Mouse (Mus musculus) cortical plate, adult 2 months (tissue): ENCODE results near the gene Prkcd. TPM values are rescaled to one million over a fixed set of nuclear protein-coding genes. Genes with fewer than 3 reads are reported as not detected.

Experiments
- H3K27ac ChIP-seq: fragments of 200-500 bp; 2 replicates; pipeline ENCODE4 v1.5.1; 2012; ENCODE audit warnings: low read length, control low read depth, inconsistent platforms; ENCODE audit not compliant: insufficient read depth
- H3K4me1 ChIP-seq: fragments of 200-500 bp; 2 replicates; pipeline ENCODE4 v1.6.1; 2011; ENCODE audit warnings: low read length; ENCODE audit not compliant: control insufficient read depth, insufficient read depth
- H3K4me3 ChIP-seq: fragments of 200-500 bp; 2 replicates; pipeline ENCODE4 v1.5.1; 2011; ENCODE audit warnings: mild to moderate bottlenecking, low read length, control low read depth; ENCODE audit not compliant: insufficient read depth
- CTCF ChIP-seq: fragments of 200-500 bp; IDR thresholded peaks from 2 replicates; pipeline ENCODE4 v1.5.1; 2011; ENCODE audit warnings: mild to moderate bottlenecking, control low read depth, low read length; ENCODE audit not compliant: insufficient read depth; ENCODE audit errors: extremely low read depth
- POLR2A ChIP-seq: fragments of 200-500 bp; IDR thresholded peaks from 2 replicates; pipeline ENCODE4 v1.6.1; 2011; ENCODE audit warnings: mild to moderate bottlenecking, low read length, control low read depth; ENCODE audit not compliant: insufficient read depth; ENCODE audit errors: extremely low read depth
- polyA plus RNA-seq: library from polyadenylated mRNA; depleted of rRNA; stranded (reverse); fragments of >200 nt; gene quantifications from 2 replicates; pipeline ENCODE4 v1.2.3, GENCODE M21; 2012

Gene Prkcd
- polyA plus RNA-seq, 1 experiment = 17.7 TPM

DNA sequence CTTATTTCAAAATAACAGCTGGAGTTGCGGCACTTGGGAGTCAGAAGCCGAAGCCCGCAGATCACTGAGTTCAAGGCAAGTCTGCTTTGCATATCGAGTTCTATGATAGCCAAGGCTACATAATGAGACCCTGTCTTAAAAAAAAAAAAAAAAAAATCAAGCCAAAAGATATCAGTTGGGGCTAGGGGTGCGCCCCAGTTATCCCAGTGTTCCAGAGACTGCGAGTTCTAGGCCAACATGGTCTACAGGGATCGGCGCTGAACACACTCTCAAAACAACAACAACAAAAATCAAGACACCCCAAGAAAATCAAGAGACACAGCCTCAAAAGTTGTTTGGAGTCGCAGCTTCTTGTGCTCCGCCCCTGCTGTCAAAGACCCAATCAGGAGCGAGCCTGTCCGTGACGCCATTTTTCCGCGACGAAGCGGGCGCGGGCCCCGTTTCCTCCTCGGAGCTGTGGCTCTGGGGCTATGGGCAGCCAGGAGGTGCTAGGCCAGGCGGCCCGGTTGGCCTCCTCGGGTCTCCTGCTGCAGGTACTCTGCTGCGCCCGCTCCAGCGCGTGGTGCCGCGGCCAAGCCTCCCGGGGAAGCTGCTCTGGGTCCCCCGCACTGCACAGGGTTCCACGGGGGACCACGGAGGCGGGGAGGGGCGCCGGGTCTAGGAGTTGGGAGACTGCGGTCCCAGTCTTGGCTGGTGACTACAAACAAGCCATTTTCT, 28.1 kb upstream of the Prkcd start, which contains the start of gene Rft1:
TSS of gene Rft1 (plus strand) at position 418 of the 717 bp plus-strand sequence.
- Histone ChIP-seq H3K4me1 (no peaks in the 10 kb centered on the region), H3K27ac (no peak within 1 kb of the TSS; the same call in 1 of the 2 replicates), H3K4me3 (peak within 1 kb of the TSS; percentile 59)
- TF ChIP-seq POLR2A (peak; percentile 88), CTCF (no peak)

DNA sequence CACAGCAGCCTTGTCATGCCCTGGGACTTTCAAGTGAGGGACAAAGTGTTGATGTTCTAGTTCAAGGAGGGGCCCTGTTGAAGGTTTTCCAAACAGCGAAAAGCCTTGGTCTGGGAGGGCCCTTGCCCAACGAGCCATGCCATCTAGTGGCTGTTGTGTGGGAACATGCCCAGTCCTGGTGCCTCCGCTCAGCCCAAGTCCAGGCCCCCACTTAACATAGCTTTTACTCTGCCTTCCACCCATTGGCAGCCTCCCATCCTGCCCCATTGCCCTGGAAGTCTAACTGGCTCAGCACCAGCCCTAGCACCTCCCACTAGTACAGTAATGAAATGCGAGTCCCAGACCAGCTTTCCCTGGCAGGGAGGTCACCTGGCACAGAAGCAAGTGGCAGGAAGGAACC, 25.0 kb upstream of the Prkcd start:
- Histone ChIP-seq H3K27ac (no peak overlapping the region), H3K4me3 (no peak overlapping the region), H3K4me1 (no peaks in the 10 kb centered on the region)
- no peak for TF ChIP-seq POLR2A
- TF ChIP-seq CTCF = peak; percentile 40; the same call in 1 of the 2 replicates

DNA sequence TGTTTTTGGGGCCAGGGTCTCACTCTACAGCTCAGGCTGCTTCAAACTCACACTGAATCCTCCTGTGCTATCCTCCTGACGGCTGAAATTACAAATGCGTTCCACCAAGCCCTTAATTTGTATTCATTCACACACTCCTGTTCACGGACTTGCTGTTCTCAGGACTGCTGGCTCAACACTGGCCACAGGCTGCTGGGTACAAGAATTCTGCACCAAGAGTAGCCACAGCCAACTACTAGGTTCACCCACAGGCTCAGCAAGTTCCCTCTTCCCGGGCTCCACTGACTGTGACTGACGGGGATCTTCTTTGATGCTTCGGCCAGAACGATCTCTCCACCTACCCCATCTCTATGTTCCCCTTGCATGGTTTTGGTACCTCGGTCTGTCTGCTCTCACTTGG, 23.7 kb upstream of the Prkcd start:
- no peak overlapping the region for H3K27ac ChIP-seq
- H3K4me3 ChIP-seq = no peak overlapping the region
- TF ChIP-seq CTCF = no peak
- TF ChIP-seq POLR2A = no peak

DNA sequence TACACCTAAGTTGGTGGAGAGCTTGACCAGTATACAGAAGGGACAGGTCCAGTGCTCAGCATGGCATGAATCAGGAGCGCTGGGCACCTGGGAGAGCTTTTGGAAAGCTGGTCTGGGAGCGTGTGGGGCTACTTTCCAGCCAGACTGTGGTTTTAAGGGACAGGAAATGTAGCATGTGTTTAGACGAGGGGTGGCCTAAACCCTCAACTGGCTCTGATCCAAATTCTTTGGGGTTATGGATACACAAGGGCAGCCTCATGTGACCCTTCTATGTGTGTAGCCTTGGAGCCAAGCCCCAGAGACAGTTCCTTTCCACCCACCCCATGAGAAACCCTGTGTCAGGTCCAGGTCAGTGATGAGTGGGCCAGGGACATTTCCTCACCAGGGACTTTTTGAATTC, 22.5 kb upstream of the Prkcd start:
- TF ChIP-seq POLR2A (no peak), CTCF (no peak)
- Histone ChIP-seq H3K27ac (no peak overlapping the region), H3K4me1 (no peaks in the 10 kb centered on the region), H3K4me3 (no peak overlapping the region)

More for the DNA sequence above, 23.7 kb upstream of the Prkcd start:
- H3K4me1 ChIP-seq = no peaks in the 10 kb centered on the region

DNA sequence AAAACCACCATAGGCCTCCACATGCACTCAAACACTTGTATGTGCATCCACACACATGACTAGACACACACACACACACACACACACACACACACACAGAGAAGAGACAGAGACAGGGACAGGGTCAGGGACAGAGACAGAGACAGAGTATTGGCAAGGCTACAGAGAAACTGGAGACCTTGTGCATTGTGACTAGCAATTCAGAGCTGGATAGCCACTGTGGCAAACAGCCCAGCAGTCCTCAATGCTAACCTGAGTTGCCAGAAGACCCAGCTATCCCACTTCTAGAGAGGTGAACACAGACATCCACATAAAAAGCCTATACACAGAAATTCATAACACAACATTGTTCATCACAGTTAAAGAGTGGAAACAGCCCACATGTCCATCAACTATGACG, 20.5 kb upstream of the Prkcd start:
- TF ChIP-seq CTCF = no peak
- TF ChIP-seq POLR2A = no peak
- H3K4me3 ChIP-seq = no peak overlapping the region

DNA sequence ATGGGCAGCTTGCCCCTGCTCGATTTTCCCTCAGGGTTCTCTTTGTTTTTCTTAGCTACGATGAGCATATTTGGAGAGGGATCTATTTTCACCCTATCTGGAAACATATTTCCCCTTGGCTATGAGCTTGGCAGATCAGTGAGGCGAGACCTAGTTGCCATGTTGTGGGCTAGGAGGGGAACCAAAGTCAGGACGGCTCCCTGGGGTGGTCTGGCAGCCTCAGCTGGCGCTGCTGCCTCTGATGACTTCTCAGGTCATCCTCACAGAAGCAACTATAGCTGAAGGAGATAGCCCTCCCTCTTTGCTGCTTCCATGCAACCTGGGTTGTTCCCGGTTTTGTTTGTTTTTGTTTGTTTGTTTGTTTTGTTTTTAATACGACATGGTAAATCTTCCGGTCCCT, 19.1 kb upstream of the Prkcd start:
- Histone ChIP-seq H3K27ac (no peak overlapping the region), H3K4me3 (no peak overlapping the region), H3K4me1 (no peaks in the 10 kb centered on the region)
- no peak for TF ChIP-seq CTCF
- no peak for TF ChIP-seq POLR2A

More for the DNA sequence above, 20.5 kb upstream of the Prkcd start:
- H3K27ac ChIP-seq = no peak overlapping the region
- no peaks in the 10 kb centered on the region for H3K4me1 ChIP-seq

DNA sequence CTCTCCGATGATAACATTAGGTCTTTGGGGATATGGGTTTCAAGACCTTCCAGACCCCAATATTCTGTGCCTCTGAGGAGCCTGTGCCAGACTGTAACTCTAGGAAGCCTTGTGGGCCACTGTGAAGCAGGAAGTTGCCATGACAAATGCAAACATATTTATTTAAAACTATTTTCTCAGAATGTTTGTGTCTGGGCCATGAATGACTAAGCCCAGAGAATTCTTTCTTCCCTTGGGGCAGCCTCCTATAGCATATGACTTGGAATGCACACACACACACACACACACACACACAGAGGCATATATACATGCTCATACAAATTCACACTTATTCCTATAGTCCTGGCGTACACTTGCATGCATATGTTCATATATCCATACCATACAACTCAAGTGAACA, 18.0 kb upstream of the Prkcd start:
- H3K4me3 ChIP-seq = no peak overlapping the region
- H3K27ac ChIP-seq = no peak overlapping the region
- no peak for TF ChIP-seq POLR2A
- no peak for TF ChIP-seq CTCF
- no peaks in the 10 kb centered on the region for H3K4me1 ChIP-seq

DNA sequence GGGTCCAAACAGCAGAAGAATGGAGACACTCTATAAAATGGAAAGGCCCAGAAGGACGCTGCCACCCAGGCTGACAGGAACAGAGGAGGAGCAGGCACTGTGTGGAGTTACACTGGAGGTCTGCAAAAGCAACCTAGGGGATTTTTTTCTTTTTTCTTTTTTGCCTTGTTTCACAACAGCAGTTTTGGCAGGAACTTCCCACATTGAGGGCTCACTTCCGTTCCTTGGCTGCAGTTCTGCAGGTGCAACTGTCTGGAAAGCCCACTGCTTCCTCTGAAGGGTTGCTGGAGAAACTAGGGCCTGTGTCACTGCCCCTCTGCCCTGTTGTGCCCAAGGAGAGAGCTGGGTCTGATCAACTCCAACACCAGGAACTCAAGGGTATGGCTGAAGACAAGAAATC, 15.7 kb upstream of the Prkcd start:
- Histone ChIP-seq H3K27ac (no peak overlapping the region), H3K4me1 (no peaks in the 10 kb centered on the region), H3K4me3 (no peak overlapping the region)
- TF ChIP-seq POLR2A (no peak), CTCF (no peak)

DNA sequence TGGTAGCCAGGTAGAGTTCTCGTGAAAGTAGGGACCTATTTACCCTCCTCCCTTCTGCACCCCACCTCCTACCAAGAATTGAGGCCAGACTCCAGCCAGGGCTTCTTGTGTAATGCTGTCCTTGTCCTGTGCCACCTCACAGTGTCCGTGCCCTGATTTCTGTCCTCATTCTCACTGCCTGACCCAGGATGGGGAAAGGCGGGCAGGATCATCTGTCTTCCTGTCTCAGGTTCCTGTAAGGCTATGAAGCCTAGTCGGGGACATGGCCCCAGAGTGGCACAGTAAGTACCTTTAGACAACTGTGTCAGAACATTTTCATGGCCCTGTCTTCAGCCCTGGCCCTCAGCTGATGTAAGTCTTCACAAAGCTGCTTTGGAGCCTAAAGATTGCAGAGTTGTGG, 12.7 kb upstream of the Prkcd start:
- Histone ChIP-seq H3K4me1 (no peaks in the 10 kb centered on the region), H3K4me3 (no peak overlapping the region), H3K27ac (no peak overlapping the region)
- TF ChIP-seq POLR2A = no peak
- TF ChIP-seq CTCF = no peak

DNA sequence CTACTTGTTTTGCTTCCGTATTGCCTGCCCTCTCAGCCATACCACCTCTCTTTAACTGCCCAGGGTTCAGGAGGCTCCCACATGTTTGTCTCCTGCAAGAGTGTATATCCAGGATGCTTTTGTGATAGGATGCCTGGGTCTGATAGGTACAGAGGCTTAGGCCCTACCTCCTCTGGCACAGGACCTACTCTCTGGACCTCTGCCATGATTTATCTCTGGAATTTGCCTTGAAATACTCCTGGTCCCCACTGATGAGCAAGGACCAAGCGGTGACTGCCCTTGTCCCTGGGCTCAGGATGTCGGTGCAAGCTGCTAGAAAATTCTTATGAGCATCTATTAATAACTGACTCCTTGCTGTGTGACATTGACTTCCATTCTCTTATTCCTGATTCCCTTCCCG, 12.0 kb upstream of the Prkcd start:
- H3K4me1 ChIP-seq = no peaks in the 10 kb centered on the region
- no peak overlapping the region for H3K4me3 ChIP-seq
- TF ChIP-seq CTCF (no peak), POLR2A (no peak)
- H3K27ac ChIP-seq = no peak overlapping the region

DNA sequence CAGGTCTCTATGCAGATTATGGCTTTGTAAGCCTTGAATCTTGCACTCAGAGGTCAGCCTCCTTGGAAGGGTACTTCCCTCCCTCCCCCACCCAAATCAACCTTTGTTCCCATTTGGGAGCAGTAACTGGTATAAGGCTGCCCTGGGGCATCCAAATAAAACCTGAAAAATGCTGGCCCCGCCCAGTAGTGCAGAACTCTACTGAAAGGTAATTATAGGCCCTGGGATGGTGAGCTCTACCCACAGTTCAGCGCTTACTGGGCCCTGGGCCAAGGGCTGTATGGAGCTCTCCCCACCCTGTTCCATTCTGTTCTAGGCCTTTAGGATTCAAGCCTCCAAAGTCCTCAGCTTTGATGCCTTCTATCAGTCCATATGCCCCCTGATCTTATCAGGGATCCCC, 11.1 kb upstream of the Prkcd start:
- TF ChIP-seq POLR2A = no peak
- no peak for TF ChIP-seq CTCF
- no peaks in the 10 kb centered on the region; the same call in 1 of the 2 replicates for H3K4me1 ChIP-seq
- H3K4me3 ChIP-seq = no peak overlapping the region
- no peak overlapping the region for H3K27ac ChIP-seq
